Mouse (Mus musculus): ENCODE data around the gene Tmem176a.
"Not testable (repeated sequence)": the region's sequence is repeated elsewhere in the genome, so short reads cannot be mapped to it uniquely, and the experiment has no call there.

Gene Tmem176a

DNA sequence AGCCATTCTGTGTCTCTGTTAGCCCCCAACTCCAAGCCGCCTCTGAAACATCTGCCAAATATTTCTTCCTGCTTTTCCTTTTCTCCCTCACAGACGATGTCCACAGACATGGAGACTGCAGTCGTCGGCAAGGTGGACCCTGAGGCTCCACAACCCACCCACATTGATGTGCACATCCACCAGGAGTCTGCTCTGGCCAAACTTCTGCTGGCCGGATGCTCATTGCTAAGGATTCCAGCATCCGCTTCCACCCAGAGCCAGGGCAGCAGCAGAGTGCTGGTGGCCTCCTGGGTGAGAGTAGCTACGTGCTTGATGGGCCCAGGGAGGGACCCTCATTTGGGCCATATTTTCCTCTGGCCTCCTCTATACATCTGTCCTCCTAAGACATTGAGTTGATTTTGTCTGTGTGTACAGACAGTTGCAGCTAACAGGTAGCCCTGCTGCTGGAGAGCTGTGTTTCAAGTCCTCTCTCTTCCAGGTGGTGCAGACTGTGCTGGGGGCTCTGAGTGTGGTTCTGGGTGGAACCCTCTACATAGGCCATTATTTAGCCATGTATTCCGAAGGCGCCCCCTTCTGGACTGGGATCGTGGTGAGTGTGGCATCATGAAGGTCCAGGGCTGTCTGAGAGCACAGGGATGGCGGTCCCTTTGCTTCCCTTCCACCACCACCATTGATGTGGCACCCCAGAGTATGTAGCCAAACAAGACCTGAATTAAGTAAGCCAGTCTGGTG is 1.6 kb downstream of the Tmem176a start:
- DNase-seq, result peak; percentile 55

DNA sequence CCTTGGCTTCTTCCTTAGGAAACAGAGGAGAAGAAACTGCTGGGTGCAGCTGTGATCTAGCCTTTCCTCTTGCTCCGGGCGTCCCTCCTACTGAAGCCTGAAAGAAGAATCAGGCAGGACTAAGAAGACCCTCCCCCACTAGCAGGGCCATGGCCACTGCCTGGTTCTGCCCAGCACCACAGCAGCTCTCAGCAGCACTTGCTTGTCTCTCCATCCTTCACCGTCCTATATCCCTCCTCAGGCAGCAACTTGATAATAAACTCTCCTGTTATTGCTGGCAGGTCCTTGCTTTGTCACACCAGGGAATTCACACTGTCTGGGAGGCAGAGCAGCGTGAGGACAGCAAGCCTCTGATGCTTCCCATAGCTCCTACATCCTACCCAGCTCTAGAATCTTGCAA is 4.4 kb downstream of the Tmem176a start:
- DNase-seq, result no peak

DNA sequence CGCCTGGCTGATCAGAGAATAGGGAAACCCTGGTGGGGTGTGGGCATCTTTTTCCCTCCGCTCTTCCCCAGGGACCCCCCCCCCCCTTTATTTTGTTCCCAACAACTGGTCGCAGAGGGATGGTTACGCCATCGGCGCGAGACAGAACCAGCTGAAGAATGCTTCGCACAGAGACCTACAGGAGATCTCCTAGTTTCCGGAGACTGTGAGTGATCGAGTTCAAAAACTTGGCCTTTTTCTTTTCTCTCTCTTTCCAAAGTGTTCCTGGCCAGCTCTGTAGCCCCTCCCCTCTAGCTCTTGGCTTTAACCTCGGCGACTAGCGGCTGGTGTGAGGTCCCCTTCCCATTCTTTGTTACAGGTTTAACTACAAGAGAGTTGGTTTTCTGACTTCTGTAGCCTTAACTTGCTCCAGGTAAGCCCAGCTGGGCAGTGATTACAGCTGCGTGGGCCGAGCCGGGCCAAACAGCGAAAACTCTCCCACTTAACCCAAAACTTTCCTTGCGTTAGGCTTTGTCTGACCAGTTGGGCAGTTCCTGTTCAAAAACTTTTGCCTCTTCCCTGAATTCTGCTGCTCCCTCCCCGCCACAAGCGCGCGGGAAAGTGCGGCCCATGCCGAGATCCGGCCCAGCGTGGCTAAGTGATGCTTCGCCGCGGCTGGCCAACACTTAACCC is 11.2 kb downstream of the Tmem176a start:
- DNase-seq, result no peak

DNA sequence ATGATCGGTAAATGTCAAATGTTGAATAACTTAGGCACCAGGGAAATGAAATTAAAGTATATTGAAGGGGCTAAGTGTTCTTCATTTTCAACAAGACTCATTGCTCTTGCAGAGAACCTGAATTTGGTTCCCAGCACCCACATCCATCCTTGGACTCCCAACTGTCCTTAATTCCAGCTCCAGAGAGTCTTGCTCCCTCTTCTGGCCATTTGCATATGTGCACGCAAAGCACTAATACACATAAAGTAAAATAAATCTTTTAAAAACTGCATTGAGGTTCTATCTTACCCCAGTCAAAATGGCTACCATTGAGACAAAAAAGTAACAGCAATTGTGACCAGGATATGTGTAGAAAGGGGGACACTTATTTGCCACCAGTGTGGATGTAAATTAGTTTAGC is 13.4 kb downstream of the Tmem176a start:
- DNase-seq, result no peak

DNA sequence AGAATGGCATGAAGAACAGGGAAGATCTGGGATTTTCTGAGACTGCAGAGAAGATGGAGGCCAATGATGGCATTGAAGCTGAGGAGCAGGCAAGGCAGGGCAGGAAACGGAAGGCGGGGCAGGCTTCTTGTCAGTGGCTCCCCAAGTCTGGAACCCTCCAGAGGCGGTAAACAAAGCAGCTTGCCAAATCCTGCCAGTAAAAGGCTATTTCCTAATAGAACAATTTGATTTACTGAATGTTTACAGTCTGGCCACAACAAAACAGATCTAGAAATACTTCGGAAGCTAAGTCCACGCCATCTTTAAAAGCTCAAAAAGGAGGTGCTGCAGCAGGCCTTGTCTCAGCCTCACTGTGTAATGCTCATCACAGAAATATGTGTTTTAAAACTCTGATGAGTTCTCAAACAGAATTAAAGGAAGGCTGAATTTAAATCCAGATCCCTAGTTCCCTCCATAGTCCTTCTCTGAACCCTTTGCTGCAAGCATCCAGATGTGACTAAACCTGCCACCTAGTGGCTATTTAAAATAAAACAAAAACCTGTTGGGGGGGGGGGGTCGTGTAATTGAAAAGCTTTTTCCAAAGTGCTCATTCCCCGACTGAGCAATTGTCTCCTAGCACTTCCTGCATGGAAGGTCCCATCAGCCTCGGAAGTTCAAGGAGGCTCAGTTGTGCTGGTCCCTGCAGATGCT is 17.0 kb downstream of the Tmem176a start:
- no peak for DNase-seq

DNA sequence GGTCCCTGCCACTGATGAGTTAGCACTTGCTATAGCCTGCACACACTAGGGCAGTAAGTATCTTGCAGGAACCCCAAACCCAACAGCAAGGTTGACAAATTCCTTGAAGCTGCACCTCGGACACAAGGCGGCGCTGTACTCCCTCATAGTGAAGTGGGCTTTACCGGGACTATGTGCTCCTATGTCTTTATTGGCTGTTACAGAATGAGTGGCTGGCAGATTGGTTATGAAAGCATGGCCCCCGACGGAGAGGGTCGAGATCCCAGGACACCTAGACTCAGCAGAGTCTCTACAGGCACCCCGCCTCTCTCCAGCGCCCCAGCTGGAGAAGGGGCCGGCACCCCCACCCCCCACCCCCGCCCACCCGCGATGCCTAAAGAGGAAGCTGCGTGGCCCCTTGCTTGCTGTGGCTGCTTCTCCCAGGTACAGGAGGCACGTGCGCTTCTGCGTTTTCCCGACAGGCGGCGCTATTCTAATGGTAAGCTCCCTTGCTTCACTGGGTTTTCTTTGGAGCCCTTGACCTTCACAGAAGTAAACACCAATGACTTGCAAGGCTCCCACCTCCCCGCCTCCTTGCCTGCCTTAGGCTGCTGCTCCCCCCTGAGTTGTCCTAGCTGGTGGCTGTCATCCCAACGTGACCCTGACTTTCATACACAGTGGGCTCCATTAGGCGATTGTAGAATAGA is 19.6 kb downstream of the Tmem176a start:
- DNase-seq, result peak; percentile 65

DNA sequence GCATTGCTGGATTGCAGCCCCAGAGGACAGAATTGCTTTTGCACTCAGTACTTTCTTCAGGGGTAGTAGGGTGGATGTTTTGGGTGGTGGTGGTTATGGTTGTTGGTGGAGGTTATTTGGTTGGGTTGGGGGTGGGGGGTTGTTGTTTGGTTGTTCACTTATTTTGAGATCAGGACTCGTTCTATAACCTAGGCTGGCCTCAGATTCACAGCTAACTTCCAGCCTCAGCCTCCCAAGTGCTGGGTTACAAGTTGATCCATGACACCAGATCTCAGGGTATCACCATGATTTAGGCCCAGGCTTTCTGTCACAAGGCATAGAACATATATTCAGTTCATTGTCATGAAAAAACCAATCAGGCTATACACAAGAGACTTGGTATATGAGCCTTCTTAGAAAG is 20.1 kb downstream of the Tmem176a start:
- no peak for DNase-seq

DNA sequence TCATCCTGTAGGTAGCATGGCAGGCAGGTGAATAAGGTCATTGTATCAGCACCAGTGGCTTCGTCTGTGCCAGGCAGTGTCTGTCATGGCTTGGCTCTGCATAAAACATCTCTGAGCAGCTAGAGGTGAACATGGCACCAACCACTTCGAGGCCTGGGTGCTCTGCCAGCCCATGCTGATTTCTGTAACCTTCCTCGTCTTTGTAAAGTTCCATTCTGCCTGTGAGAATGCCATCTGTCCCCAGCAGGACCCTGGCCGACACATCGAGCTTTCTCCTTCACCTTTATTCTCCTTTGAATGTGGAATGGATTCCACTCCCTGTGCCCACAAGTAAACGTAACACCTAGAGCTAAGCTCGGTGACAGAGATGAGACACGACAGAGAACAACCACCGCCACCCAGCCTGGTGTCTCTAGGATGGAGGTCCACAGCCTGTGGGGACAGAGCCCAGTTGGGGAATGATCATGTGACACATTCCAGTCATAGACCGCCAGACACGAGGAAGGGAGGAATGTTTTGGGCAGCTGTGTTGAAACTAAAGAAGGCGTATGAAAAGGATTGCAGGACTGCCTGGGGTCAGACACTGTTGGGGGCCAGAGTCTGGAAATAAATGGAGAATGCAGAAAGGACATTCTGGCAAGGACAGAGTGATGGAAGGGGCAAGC is 21.0 kb downstream of the Tmem176a start:
- no peak for DNase-seq

DNA sequence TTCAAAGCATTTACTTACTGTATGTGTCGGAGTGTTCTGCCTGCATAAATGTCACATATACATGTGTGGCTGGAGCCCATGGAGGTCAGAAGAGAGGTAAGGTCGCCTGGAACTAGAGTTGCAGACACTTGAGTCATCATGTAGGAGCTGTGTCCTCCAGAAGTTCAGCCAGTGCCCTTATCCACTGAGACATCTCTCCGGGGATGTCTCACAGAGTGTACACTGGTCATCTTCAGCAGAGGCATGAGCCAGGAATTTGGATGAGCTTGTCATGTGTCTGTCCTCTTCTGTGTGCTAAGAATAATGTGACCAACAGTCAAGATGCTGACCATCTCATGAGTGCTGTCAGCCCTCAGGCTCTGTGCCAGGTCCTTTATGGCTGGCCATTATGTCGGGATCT is 22.1 kb downstream of the Tmem176a start:
- DNase-seq, result no peak

DNA sequence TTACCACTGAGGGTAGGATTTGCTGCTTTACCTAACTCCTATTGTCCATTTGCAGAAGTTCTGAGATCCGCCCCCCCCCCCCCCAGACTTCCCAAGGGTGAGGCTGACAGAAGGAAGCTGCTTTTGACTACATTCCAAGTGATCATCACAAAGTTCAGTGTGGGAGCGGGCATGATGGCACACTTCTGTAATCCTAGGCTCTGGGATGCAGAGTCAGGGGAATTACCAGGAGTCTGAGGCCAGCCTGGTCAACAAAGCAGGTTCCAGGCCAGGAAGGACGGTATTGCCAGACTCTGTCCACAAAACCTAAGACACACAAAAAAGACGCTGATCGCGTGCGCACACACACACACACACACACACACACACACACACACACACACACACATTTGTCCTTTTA is 22.8 kb downstream of the Tmem176a start:
- DNase-seq, result no peak

DNA sequence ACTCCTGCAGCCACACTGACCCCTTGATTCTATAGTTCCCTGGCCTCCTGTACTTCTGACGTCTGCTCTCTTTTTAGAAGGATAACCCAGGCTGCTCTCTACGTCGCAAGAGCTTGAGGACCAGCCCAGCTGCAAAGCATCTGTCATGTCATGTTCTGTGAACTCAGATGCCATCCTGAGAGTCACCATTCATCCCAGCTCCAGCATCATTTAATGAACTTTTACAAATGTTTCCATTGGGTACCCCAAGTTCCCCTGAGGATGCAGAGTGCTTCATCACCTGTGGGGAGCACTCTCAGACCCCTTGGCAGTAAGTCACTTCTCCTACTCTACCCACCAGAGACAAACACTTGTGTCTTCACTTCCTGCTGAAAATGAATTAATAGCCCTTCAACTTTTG is 23.5 kb downstream of the Tmem176a start:
- DNase-seq, result no peak

DNA sequence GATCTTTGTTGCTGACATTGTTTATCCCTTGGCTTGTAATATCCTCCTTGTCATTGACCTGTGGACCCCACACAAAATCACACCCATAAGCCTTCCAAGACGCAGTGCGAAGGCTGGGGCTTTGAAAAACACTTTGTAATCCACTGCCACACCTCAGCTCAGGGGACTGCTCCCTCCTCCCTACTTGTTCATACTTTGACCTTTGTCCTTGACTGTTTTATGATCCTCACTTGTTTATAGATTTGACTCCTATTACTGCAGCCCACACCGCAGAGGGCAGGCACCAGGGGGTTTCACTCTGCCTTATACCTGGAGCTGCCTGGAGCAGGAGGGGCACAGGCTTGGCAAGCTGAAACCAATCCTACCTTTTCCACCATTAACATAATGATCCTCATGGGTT is 24.0 kb downstream of the Tmem176a start:
- no peak for DNase-seq

DNA sequence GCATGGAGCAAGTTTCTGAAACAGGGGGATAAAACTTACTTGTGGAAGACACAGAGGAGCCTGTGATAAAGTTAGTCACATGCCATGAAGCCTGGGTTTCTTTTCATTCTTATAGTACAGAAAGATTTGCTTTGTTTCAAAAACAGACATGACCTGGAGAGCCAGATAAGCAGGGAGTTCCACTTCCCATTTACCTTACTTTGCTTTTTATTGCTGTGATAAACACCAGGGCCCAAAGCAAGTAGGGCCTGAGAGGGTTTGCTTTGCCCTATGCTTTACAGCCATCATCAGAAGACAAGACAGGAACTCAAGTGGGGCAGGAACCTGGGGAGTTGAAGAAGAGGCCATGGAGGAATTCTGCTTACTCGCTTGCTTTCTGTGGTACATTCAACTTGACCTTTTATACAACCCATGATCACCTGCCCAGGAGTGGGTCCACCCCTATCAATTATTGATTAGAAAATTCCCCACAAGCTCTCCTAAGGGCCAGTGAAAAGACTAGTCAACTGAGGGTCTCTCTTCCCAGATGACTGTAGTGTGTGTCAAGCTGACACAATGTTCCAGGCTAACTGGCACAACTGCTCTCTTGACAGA is 24.5 kb downstream of the Tmem176a start:
- DNase-seq, result no peak

DNA sequence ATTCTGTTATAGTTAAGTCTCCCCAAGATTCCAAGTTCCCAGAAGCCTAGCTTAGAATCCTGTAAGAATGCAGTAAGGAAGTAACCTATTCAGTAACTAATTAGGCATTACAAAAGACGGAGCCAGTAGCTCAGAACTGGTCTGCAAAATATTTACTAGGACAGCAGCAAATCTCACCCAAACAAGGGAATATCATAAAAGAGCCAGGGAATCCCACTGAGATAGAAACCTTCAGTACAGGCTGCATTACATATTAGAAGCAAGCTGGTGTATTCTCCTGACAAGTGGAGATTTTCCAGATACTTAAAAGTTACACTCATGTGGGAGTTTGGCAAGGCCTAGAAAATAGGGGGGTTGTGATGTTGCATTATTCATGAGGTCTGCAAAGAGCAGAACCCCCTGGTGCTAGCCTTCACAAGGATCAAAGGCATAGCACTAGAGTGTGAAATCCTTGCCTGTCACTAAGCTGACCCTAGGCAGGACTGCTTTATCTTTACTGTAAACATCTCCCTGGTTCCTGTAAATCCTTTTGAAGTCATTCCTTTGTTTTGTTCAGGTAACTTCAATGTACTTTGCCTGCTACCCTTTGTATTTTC is 25.7 kb downstream of the Tmem176a start:
- DNase-seq, result not testable (repeated sequence)

DNA sequence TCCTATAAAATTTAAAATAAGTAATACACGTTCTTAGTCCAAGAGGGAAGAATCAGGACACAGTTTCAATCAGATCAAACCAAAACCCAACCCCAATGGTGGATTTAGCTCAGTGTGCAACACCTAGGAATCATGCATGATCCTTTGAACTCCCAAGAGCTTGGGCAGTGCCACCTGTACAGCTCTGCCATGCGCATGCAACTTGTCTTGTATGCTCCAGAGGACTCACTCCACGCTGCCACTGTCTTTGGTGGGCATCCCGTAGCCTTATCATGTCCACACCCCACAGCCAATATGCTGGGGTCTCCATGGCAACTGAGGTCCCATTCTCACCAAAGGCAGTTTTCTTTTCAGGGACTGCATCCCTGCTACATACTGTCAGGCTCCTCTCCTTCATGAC is 26.4 kb downstream of the Tmem176a start:
- no peak for DNase-seq

DNA sequence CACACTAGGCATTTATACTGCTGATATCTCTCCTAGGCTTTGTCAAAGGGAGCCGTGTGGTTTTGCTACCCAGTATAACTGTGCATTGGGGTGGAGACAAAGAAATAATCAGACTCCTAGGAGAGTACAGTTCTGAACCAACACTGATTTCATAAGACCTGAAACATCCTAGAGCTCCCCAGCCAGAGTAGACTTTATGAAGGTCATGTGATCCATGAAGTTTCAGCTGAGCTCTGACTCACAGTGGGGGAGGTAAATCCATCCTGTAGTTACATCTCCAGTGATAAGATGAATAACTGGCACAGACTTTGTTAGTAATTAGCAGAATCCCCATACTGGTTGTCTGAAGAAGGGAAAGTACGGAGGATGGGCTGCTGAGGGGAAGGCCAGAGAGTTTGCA is 29.1 kb downstream of the Tmem176a start:
- no peak for DNase-seq

DNA sequence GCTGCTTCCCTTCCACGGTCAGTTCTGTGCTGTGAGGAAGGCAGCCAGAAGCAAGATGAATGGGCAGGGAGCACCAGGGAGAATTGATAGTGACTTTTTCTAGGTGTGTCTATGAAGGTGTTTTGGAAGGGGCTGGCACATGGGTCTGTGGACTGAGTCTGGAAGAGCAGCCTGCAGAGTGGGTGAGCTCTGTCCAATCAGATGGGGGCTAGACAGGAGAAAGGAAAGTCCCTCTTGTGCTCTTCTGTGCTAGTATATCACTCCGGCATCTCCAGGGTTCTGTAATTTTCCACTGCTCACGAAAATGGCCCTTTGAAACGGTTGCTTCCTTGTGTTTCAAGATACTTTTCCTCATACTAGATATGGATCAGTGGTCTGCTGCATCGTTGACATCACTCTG is 31.9 kb downstream of the Tmem176a start, which contains the start of gene Aoc1:
Aoc1 (plus strand) TSS at position 301 of the 400 bp plus-strand sequence.
- no peak for DNase-seq

DNA sequence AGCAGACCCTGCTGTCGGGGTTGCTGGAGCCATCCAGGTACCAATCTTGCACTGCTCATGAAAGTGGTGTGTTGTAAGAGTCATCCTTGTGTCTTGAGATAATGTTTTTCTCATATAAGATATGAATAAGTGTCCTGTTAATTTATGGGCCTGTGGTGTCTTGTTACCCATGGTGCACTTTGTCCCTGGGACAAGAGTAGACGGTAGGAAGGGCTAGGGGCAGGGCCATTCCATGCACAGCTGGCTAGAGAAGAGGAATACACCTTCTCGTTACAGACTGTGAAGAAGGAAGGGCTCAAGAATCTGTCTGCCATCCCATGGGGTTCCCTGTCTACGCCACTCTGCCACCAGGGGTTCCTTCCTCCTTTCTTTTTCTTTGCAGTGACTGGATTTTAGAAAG is 33.9 kb downstream of the Tmem176a start:
- no peak for DNase-seq

DNA sequence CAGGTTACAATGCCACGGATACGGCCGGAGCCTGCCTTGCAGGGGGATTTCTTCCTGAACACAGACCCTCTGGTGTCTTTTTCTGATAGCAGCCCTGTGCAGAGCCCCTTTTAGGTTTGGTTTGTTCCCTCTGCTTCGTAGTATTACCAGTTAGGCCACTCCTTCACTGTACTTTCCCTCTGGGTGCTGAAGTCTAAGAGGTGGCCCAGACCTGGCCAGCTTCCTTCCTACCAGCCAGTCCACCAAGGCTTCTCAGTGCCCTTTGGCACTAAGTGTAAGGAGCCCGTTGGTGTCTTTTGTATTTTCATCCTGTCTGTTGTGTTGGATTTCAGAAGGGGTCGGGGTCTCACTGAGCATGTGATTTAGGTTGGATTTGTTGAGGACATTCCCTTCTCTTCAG is 34.8 kb downstream of the Tmem176a start:
- DNase-seq, result no peak

DNA sequence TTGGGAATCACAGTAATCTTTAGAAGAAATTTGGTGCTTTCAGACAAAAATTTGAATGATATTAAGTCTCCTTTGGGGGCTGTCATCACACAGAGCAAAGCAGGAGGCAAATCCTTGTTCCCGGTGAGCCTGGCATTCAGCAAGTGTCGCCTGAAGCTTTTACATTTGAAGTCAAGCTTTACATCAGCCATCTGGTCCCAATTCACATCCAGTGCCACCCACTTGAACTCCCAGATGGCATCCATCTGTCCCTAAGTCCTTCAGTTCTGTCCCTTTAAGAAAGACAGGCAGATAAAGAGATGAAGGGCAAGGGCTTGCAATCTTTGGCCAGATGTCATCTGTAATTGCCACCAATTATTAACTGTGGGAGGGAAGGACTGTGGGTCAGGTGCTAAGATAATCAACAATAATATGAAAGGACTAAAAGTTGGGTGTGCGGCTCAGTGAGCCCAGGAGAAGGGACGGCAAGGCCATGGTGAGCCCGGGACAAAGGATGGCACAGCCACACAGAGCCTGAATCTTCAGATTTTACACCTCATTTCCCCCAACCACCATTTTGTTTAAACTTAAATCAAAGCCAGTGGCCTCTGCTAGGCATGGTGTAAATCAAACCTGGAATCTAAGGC is 35.9 kb downstream of the Tmem176a start:
- no peak for DNase-seq

DNA sequence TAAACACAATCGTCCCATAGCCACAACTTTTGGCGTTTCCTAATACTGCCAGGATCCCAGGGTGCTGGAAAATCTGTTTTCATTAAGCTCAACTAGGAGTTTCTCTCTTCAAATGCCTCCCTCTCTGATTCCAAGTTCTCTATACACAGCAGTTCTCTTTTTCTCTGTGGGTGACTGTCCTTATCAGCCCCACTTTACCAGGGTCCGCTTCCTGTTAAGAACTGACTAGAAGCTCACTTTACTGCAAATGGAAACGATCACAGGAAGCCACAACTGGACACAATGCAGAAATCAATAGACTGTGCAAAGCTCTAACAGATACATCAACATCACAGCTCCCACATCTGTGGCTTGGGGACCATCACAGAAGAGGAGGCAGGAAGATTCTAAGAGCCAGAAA is 53.5 kb downstream of the Tmem176a start:
- no peak for DNase-seq

Data from thymus, postnatal 25 days (tissue).